Mouse (Mus musculus) olfactory bulb, adult 2 months (tissue): ENCODE results near the gene D630023F18Rik. TPM values are rescaled to one million over a fixed set of nuclear protein-coding genes. Genes with fewer than 3 reads are reported as not detected.

Experiments
- H3K27ac ChIP-seq: fragments of 200-500 bp; 2 replicates; pipeline ENCODE4 v1.5.1; 2012; ENCODE audit warnings: low read depth, low read length; ENCODE audit not compliant: insufficient read depth
- H3K4me1 ChIP-seq: fragments of 200-500 bp; 2 replicates; pipeline ENCODE4 v1.6.1; 2012; ENCODE audit warnings: low read length; ENCODE audit not compliant: control insufficient read depth, insufficient read depth
- H3K4me3 ChIP-seq: fragments of 200-500 bp; 2 replicates; pipeline ENCODE4 v1.5.1; 2012; ENCODE audit warnings: mild to moderate bottlenecking, low read depth, low read length, moderate library complexity; ENCODE audit not compliant: insufficient read depth
- CTCF ChIP-seq: fragments of 200-500 bp; IDR thresholded peaks from 2 replicates; pipeline ENCODE4 v1.5.1; 2012; ENCODE audit warnings: low read depth, mild to moderate bottlenecking, low read length, moderate library complexity; ENCODE audit not compliant: insufficient read depth
- POLR2A ChIP-seq: fragments of 200-500 bp; IDR thresholded peaks from 2 replicates; pipeline ENCODE4 v1.6.1; 2012; ENCODE audit warnings: mild to moderate bottlenecking, low read depth, low read length, moderate library complexity; ENCODE audit not compliant: insufficient read depth
- WGBS: fragments of 180-500 bp; shearing (Covaris S2); methylation state at CpG from one replicate; pipeline ENCODE4 v1.1.7; 2018; 5-methylcytosine and 5-hydroxymethylcytosine counted together
- polyA plus RNA-seq: library from polyadenylated mRNA; stranded (reverse); fragments of >200 nt; gene quantifications from 2 replicates; pipeline ENCODE4 v1.2.4, GENCODE M21; 2012; ENCODE audit warnings: low replicate concordance; ENCODE audit not compliant: missing spikeins, insufficient read depth, insufficient read length

Gene D630023F18Rik
- polyA plus RNA-seq, 1 experiment = not detected

- 47% methylated on average over 14 of the region's 14 CpGs for WGBS
- Histone ChIP-seq H3K4me3 (no peak overlapping the region), H3K27ac (no peak overlapping the region), H3K4me1 (peaks cover 7% of the 10 kb centered on the region)
- no peak for TF ChIP-seq POLR2A
- no peak for TF ChIP-seq CTCF
These were observed 10.2 kb downstream of the D630023F18Rik start for GRCm38 (mm10) chr1:65112807-65113196.

DNA sequence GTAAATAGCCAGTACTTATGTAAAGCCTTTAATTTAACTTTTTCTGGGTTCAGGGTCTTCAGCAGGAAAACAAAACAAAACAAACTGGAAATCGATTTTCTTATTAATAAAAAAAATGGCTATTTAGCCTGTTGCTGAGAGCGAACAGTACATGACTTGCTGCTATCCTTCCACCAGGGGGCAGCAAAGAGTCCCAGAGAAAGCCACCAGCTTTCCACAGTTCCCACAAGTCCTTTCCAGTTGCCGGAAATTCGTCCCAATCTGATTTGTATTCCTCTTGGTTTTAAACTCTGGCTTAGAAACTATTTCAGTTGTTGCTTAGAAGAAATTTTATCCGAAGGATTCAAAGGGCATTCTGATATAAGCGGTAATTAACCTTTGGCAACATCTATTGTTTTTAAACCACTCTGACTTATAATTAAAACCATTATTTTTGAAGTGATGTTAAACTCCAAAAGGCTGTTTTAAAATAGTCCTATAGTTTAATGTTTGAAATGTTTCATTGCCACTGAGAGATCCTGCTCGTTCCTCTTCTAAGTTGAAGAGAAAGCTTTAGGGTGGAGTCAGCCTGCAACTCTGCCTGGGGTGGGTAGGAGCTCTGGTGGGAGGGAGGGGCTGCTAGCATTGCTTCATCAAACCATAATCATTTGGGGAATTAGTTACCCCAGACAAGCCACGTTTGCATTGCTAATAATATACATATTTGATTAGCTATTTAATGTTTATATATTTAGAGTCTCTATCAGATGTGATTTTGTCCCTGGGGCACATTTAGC is 10.8 kb downstream of the D630023F18Rik start:
- Histone ChIP-seq H3K4me3 (no peak overlapping the region), H3K4me1 (peaks cover 7% of the 10 kb centered on the region), H3K27ac (no peak overlapping the region)
- TF ChIP-seq CTCF (peak; percentile 54; the same call in 1 of the 2 replicates), POLR2A (no peak)
- WGBS = 3% methylated on average over 8 of the region's 8 CpGs

DNA sequence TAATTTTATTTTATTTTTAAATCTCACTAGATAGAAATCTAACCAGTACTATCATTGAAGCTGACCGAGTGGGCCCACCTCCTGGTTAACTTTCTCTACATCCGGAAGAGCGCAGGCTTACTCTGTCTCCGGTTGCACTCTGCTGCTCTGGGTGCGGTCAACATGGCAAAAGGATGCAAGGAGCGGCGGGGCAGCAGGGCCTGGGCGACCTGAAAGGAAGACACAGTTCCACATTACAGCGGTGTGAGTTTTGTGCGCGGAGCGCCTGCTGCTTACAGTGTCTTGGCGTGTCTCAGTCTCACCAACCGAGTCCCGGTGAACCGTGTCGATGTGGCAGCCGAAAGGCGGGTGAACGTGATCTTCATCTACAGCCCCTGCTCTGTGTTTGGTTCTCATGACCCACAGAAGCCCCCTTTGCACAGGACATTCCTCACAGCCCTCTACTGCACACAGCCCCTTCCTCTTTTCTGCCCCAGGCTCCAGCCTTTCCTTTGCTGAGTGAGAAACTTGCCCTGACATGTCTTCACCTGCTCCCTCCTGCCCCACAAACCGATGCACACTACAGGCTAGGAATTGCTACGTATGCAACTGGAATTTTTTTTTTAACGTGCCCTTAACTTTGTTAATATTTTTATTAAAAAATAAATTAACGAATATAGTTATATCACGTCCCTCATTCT is 13.1 kb downstream of the D630023F18Rik start:
- WGBS = 90% methylated on average over 25 of the region's 25 CpGs

DNA sequence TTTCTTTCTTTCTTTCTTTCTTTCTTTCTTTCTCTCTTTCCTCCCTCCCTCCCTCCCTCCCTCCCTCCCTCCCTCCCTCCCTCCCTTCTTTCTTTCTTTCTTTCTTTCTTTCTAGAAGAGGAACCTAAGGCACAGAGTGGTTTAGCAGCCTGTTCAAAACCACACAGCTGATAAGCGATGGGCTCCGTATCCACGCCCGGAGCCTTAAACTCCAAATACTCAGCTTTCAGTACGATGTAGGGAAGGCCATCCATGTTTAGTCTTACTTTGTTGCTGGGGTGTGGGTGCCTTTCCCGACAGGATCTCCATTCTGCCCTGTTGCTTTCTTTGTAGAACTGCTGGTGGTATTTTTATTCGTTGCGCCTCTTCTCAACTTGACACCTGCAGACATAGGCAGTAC is 13.8 kb downstream of the D630023F18Rik start:
- no peak for TF ChIP-seq POLR2A
- 91% methylated on average over 8 of the region's 8 CpGs for WGBS
- peaks cover 7% of the 10 kb centered on the region for H3K4me1 ChIP-seq
- no peak overlapping the region for H3K27ac ChIP-seq
- H3K4me3 ChIP-seq = no peak overlapping the region

More for the DNA sequence above, 13.1 kb downstream of the D630023F18Rik start:
- TF ChIP-seq CTCF (no peak), POLR2A (no peak)
- Histone ChIP-seq H3K4me1 (peaks cover 7% of the 10 kb centered on the region), H3K27ac (no peak overlapping the region), H3K4me3 (no peak overlapping the region)

GRCm38 (mm10) chr1:65107654-65108279 is 15.2 kb downstream of the D630023F18Rik start:
- Histone ChIP-seq H3K4me3 (no peak overlapping the region), H3K4me1 (peaks cover 4% of the 10 kb centered on the region), H3K27ac (no peak overlapping the region)
- 89% methylated on average over 10 of the region's 10 CpGs for WGBS
- TF ChIP-seq CTCF = no peak
- TF ChIP-seq POLR2A = no peak

DNA sequence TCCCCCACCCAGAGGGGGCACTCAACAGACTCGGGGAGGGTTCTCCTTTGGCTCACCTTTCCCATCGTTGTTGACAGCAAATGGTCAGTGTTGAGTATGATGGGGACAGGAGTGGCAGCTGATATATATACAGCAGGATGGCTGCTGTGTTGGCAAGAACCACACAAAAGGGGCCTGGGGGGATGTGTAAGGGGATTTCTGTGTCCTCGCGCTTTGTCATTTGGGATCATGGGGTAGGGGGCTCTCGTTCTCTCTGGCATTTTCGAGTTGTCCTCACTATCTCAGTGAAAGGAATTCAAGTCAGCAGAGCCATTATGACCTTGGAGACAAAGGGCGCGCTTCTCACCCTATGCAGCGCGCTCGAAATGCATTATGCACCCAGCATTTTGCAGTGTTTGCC is 19.7 kb downstream of the D630023F18Rik start, which contains the start of gene Cryga:
Gene Cryga, minus strand, starts transcription at position 101 of the 400 bp plus-strand sequence.
- no peak within 1 kb of the TSS for H3K27ac ChIP-seq
- TF ChIP-seq POLR2A (no peak), CTCF (no peak)
- no peaks in the 10 kb centered on the region for H3K4me1 ChIP-seq
- WGBS = 93% methylated on average over 11 of the region's 11 CpGs
- no peak within 1 kb of the TSS for H3K4me3 ChIP-seq

GRCm38 (mm10) chr1:65096953-65097352 is 26.1 kb downstream of the D630023F18Rik start:
- no peak overlapping the region for H3K4me3 ChIP-seq
- no peak overlapping the region for H3K27ac ChIP-seq
- no peaks in the 10 kb centered on the region for H3K4me1 ChIP-seq
- no peak for TF ChIP-seq CTCF
- no peak for TF ChIP-seq POLR2A
- WGBS = 87% methylated on average over 3 of the region's 3 CpGs

DNA sequence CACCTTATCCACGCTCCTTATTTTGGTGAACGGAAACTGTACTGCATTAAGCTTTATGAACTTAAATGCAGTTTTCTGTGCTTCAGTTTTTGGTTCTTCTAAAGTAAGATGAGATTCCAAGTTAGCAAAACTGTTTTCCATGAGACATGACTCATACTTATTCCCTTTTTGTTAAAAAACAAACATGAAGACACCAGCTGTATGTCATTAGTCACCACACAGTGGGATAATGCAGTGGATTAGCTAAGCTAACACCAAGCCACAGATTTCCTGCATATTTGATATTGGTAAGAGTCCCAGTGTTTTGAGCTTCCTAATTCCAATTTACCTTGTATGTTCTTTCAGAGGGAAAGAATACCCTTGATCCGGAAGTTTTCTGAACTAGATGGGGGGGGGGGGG is 31.4 kb downstream of the D630023F18Rik start:
- TF ChIP-seq CTCF (no peak), POLR2A (no peak)
- Histone ChIP-seq H3K4me3 (no peak overlapping the region), H3K4me1 (no peaks in the 10 kb centered on the region), H3K27ac (no peak overlapping the region)
- WGBS = 74% methylated on average over 3 of the region's 3 CpGs

DNA sequence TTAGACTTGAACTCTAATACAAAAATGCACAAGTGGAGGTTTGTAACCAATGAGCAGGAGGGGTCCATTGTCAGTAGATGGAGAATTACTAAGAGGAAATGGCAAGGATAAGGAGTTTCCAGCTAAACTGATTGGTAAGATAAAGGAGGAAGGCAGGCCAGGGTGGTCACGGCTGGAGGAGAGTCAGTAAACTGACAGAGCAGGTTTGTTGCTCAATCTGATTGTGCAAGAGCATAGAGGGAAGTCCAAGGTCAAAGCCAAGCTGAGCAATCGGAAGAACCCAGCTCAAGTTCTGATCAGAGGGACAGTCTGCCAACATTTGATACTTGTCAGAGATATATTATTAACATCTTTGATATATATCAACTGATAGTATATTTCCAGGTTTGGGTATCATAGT is 32.6 kb downstream of the D630023F18Rik start:
- no peaks in the 10 kb centered on the region for H3K4me1 ChIP-seq
- WGBS = 84% methylated on average over 2 of the region's 2 CpGs
- TF ChIP-seq POLR2A = no peak
- TF ChIP-seq CTCF = no peak
- H3K27ac ChIP-seq = no peak overlapping the region
- H3K4me3 ChIP-seq = no peak overlapping the region
